Mouse (Mus musculus): Measurements from ENCODE around the gene Iqck. TPM values are rescaled to one million over a fixed set of nuclear protein-coding genes. Genes with fewer than 3 reads are reported as not detected.

Iqck gene
- polyA plus RNA-seq (2014; fragmentation: Nextera tagmentation; extraction: Ambion mirVana) = 2.0 and 3.3 TPM in 2 replicates

GRCm38 (mm10) chr7:118855171-118855876 is at the start of gene Iqck:
Iqck (plus strand) TSS chr7:118855752.
- peaks cover 20% of the 10 kb centered on the region for H3K36me3 ChIP-seq (ENCODE audit: control insufficient read depth, insufficient read depth, low read length)
- peak within 1 kb of the TSS; percentile 82 for H3K4me3 ChIP-seq (ENCODE audit: low read depth, low read length)
- peak; percentile 94 for ATAC-seq (ENCODE audit: insufficient number of reproducible peaks, insufficient read depth, low FRiP score, low read depth)
- no peaks in the 10 kb centered on the region for H3K9me3 ChIP-seq (ENCODE audit: control insufficient read depth, low read depth, low read length)
- peak within 1 kb of the TSS; percentile 48 for H3K4me2 ChIP-seq (replicated peaks; ENCODE audit: low read depth, low read length)
- H3K27me3 ChIP-seq (ENCODE audit: control insufficient read depth, insufficient read depth, low read length) = no peaks in the 10 kb centered on the region
- H3K27ac ChIP-seq (ENCODE audit: low read length) = peak within 1 kb of the TSS; percentile 55; the same call in 1 of the 2 replicates
- H3K9ac ChIP-seq (replicated peaks; ENCODE audit: low read depth, low read length) = peak within 1 kb of the TSS; percentile 60
- WGBS = under 1% methylated on average over 57 of the region's 57 CpGs
- H3K4me1 ChIP-seq (ENCODE audit: control insufficient read depth, insufficient read depth, low read length) = peaks cover 8% of the 10 kb centered on the region; the same call in 1 of the 2 replicates

GRCm38 (mm10) chr7:118806631-118807411 is 48.7 kb upstream of the Iqck start:
- no peak overlapping the region for H3K4me3 ChIP-seq (ENCODE audit: low read depth, low read length)
- H3K27ac ChIP-seq (ENCODE audit: low read length) = peak overlapping the region; percentile 39; the same call in 1 of the 2 replicates
- no peak for ATAC-seq (ENCODE audit: insufficient number of reproducible peaks, insufficient read depth, low FRiP score, low read depth)
- 58% methylated on average over 16 of the region's 16 CpGs for WGBS
- no peak overlapping the region for H3K9ac ChIP-seq (replicated peaks; ENCODE audit: low read depth, low read length)
- H3K4me2 ChIP-seq (replicated peaks; ENCODE audit: low read depth, low read length) = no peak overlapping the region
- H3K4me1 ChIP-seq (ENCODE audit: control insufficient read depth, insufficient read depth, low read length) = 0 out of 2 replicates have a peak, but pooled peaks cover 8% of the 10 kb centered on the region
- no peaks in the 10 kb centered on the region for H3K9me3 ChIP-seq (ENCODE audit: control insufficient read depth, low read depth, low read length)
- peaks cover 10% of the 10 kb centered on the region; the same call in 1 of the 2 replicates for H3K36me3 ChIP-seq (ENCODE audit: control insufficient read depth, insufficient read depth, low read length)
- H3K27me3 ChIP-seq (ENCODE audit: control insufficient read depth, insufficient read depth, low read length) = no peaks in the 10 kb centered on the region

- Histone ChIP-seq H3K27me3 (ENCODE audit: control insufficient read depth, insufficient read depth, low read length) (no peaks in the 10 kb centered on the region), H3K4me3 (ENCODE audit: low read depth, low read length) (no peak overlapping the region), H3K27ac (ENCODE audit: low read length) (no peak overlapping the region), H3K9me3 (ENCODE audit: control insufficient read depth, low read depth, low read length) (no peaks in the 10 kb centered on the region), H3K4me2 (replicated peaks; ENCODE audit: low read depth, low read length) (no peak overlapping the region), H3K36me3 (ENCODE audit: control insufficient read depth, insufficient read depth, low read length) (peaks cover 7% of the 10 kb centered on the region; the same call in 1 of the 2 replicates), H3K9ac (replicated peaks; ENCODE audit: low read depth, low read length) (no peak overlapping the region), H3K4me1 (ENCODE audit: control insufficient read depth, insufficient read depth, low read length) (0 out of 2 replicates have a peak, but pooled peaks cover 8% of the 10 kb centered on the region)
- WGBS = 43% methylated on average over 8 of the region's 8 CpGs
- peak; percentile 43; the same call in 1 of the 2 replicates for ATAC-seq (ENCODE audit: insufficient number of reproducible peaks, insufficient read depth, low FRiP score, low read depth)
These were observed 47.7 kb upstream of the Iqck start for GRCm38 (mm10) chr7:118807899-118808298.

GRCm38 (mm10) chr7:118811407-118812106 is 44.0 kb upstream of the Iqck start:
- H3K9me3 ChIP-seq (ENCODE audit: control insufficient read depth, low read depth, low read length) = no peaks in the 10 kb centered on the region
- no peaks in the 10 kb centered on the region for H3K27me3 ChIP-seq (ENCODE audit: control insufficient read depth, insufficient read depth, low read length)
- H3K4me1 ChIP-seq (ENCODE audit: control insufficient read depth, insufficient read depth, low read length) = 0 out of 2 replicates have a peak, but pooled peaks cover 8% of the 10 kb centered on the region
- no peak overlapping the region for H3K4me3 ChIP-seq (ENCODE audit: low read depth, low read length)
- ATAC-seq (ENCODE audit: insufficient number of reproducible peaks, insufficient read depth, low FRiP score, low read depth) = no peak
- no peak overlapping the region for H3K4me2 ChIP-seq (replicated peaks; ENCODE audit: low read depth, low read length)
- H3K9ac ChIP-seq (replicated peaks; ENCODE audit: low read depth, low read length) = no peak overlapping the region
- peaks cover 3% of the 10 kb centered on the region for H3K36me3 ChIP-seq (ENCODE audit: control insufficient read depth, insufficient read depth, low read length)
- 70% methylated on average over 12 of the region's 12 CpGs for WGBS
- H3K27ac ChIP-seq (ENCODE audit: low read length) = no peak overlapping the region

GRCm38 (mm10) chr7:118813592-118813991 is 42.0 kb upstream of the Iqck start:
- no peak overlapping the region for H3K27ac ChIP-seq (ENCODE audit: low read length)
- no peak overlapping the region for H3K9ac ChIP-seq (replicated peaks; ENCODE audit: low read depth, low read length)
- H3K9me3 ChIP-seq (ENCODE audit: control insufficient read depth, low read depth, low read length) = no peaks in the 10 kb centered on the region
- no peak overlapping the region for H3K4me2 ChIP-seq (replicated peaks; ENCODE audit: low read depth, low read length)
- no peak for ATAC-seq (ENCODE audit: insufficient number of reproducible peaks, insufficient read depth, low FRiP score, low read depth)
- peaks cover 12% of the 10 kb centered on the region for H3K36me3 ChIP-seq (ENCODE audit: control insufficient read depth, insufficient read depth, low read length)
- H3K4me1 ChIP-seq (ENCODE audit: control insufficient read depth, insufficient read depth, low read length) = no peaks in the 10 kb centered on the region
- 96% methylated on average over 4 of the region's 4 CpGs for WGBS
- H3K27me3 ChIP-seq (ENCODE audit: control insufficient read depth, insufficient read depth, low read length) = no peaks in the 10 kb centered on the region
- no peak overlapping the region for H3K4me3 ChIP-seq (ENCODE audit: low read depth, low read length)

GRCm38 (mm10) chr7:118816275-118816674 is 39.3 kb upstream of the Iqck start:
- Histone ChIP-seq H3K4me2 (replicated peaks; ENCODE audit: low read depth, low read length) (no peak overlapping the region), H3K27ac (ENCODE audit: low read length) (no peak overlapping the region), H3K27me3 (ENCODE audit: control insufficient read depth, insufficient read depth, low read length) (no peaks in the 10 kb centered on the region), H3K9ac (replicated peaks; ENCODE audit: low read depth, low read length) (no peak overlapping the region), H3K4me3 (ENCODE audit: low read depth, low read length) (no peak overlapping the region), H3K4me1 (ENCODE audit: control insufficient read depth, insufficient read depth, low read length) (no peaks in the 10 kb centered on the region), H3K36me3 (ENCODE audit: control insufficient read depth, insufficient read depth, low read length) (peaks cover 12% of the 10 kb centered on the region), H3K9me3 (ENCODE audit: control insufficient read depth, low read depth, low read length) (no peaks in the 10 kb centered on the region)
- WGBS = 90% methylated on average over 3 of the region's 3 CpGs
- no peak for ATAC-seq (ENCODE audit: insufficient number of reproducible peaks, insufficient read depth, low FRiP score, low read depth)

- no peaks in the 10 kb centered on the region for H3K9me3 ChIP-seq (ENCODE audit: control insufficient read depth, low read depth, low read length)
- no peak overlapping the region for H3K4me2 ChIP-seq (replicated peaks; ENCODE audit: low read depth, low read length)
- WGBS = 92% methylated on average over 7 of the region's 7 CpGs
These were observed 37.8 kb upstream of the Iqck start for GRCm38 (mm10) chr7:118817741-118818140.

GRCm38 (mm10) chr7:118819666-118820065 is 35.9 kb upstream of the Iqck start:
- Histone ChIP-seq H3K27me3 (ENCODE audit: control insufficient read depth, insufficient read depth, low read length) (no peaks in the 10 kb centered on the region), H3K4me2 (replicated peaks; ENCODE audit: low read depth, low read length) (no peak overlapping the region), H3K4me1 (ENCODE audit: control insufficient read depth, insufficient read depth, low read length) (no peaks in the 10 kb centered on the region), H3K9ac (replicated peaks; ENCODE audit: low read depth, low read length) (no peak overlapping the region), H3K27ac (ENCODE audit: low read length) (no peak overlapping the region), H3K4me3 (ENCODE audit: low read depth, low read length) (no peak overlapping the region), H3K36me3 (ENCODE audit: control insufficient read depth, insufficient read depth, low read length) (peaks cover 12% of the 10 kb centered on the region), H3K9me3 (ENCODE audit: control insufficient read depth, low read depth, low read length) (no peaks in the 10 kb centered on the region)
- WGBS = 67% methylated on average over 1 of the region's 1 CpGs
- no peak for ATAC-seq (ENCODE audit: insufficient number of reproducible peaks, insufficient read depth, low FRiP score, low read depth)

More at GRCm38 (mm10) chr7:118817741-118818140, 37.8 kb upstream of the Iqck start:
- no peak for ATAC-seq (ENCODE audit: insufficient number of reproducible peaks, insufficient read depth, low FRiP score, low read depth)
- no peaks in the 10 kb centered on the region for H3K4me1 ChIP-seq (ENCODE audit: control insufficient read depth, insufficient read depth, low read length)
- no peak overlapping the region for H3K9ac ChIP-seq (replicated peaks; ENCODE audit: low read depth, low read length)
- H3K27me3 ChIP-seq (ENCODE audit: control insufficient read depth, insufficient read depth, low read length) = no peaks in the 10 kb centered on the region
- H3K4me3 ChIP-seq (ENCODE audit: low read depth, low read length) = no peak overlapping the region
- H3K27ac ChIP-seq (ENCODE audit: low read length) = no peak overlapping the region
- H3K36me3 ChIP-seq (ENCODE audit: control insufficient read depth, insufficient read depth, low read length) = peaks cover 12% of the 10 kb centered on the region

All from stomach, embryonic 14.5 days (tissue).